Comparison of ENCODE assay signal across 25 mouse cellular contexts in genomic region chr16:23028966-23029600, GRCm38 (mm10). TPM values are rescaled to one million over a fixed set of nuclear protein-coding genes. Genes with fewer than 3 reads are reported as not detected.
DNase-seq lines count a peak whose midpoint lies in the region; ATAC-seq and TF ChIP-seq lines count a peak whose summit lies in the region.
"Not testable (repeated sequence)": the region's sequence is repeated elsewhere in the genome, so short reads cannot be mapped to it uniquely, and the experiment has no call there.
"Had no signal": no experiment of that assay in that cellular context is flagged by ENCODE, and none has a peak within 500 bp of the region (broad histone marks: within the 10 kb centered on the region; RNA-seq: fewer than 3 reads in every experiment).

TSS of gene Kng2 (minus strand) at chr16:23029482.

- peak; percentile 28 for DNase-seq in Muller cell, postnatal 12 days (ENCODE audit: inconsistent ontology term)
- DNase-seq in adrenal gland, postnatal 10 days: peak; percentile 33
- DNase-seq in kidney, adult 11 months: peak; percentile 79
- DNase-seq in kidney, postnatal 0 days (ENCODE audit: low spot score): not testable (repeated sequence)
- peak in 2 of 3 experiments; percentile 9 to 20 for DNase-seq in liver, embryonic 14.5 days (ENCODE audit: low read depth in 3 of 3, low spot score in 3 of 3)
- peak; percentile 31 for DNase-seq in lung, adult 2 months
- peak; percentile 64 for DNase-seq in lung, postnatal 36 days

- 65% methylated on average over 3 of the region's 3 CpGs for WGBS in kidney, postnatal 0 days
- 61% methylated on average over 3 of the region's 3 CpGs for WGBS in liver, embryonic 14.5 days (ENCODE audit: insufficient replicate concordance)
- WGBS in lung, adult 2 months: 68% methylated on average over 3 of the region's 3 CpGs

- H3K9ac ChIP-seq in kidney, postnatal 0 days (ENCODE audit: low read depth, low read length); liver, embryonic 14.5 days (replicated peaks): not testable (repeated sequence)

- not testable (repeated sequence) for TF ChIP-seq POLR2A in embryonic fibroblast, embryonic 13.5 days (IDR thresholded peaks at IDR 0.05; ENCODE audit: low read depth, low read length); lung, adult 2 months (IDR thresholded peaks at IDR 0.05; ENCODE audit: borderline replicate concordance, extremely low read depth, low read depth, low read length)

- not testable (repeated sequence) for H3K36me3 ChIP-seq in kidney, postnatal 0 days (ENCODE audit: insufficient read depth, low read length); liver, embryonic 14.5 days (replicated peaks; ENCODE audit: control insufficient read depth, insufficient read depth, low read depth)

- not testable (repeated sequence) for H3K4me2 ChIP-seq in kidney, postnatal 0 days (ENCODE audit: low read length)
- peak within 1 kb of the TSS; percentile 15; the same call in 1 of the 2 replicates for H3K4me2 ChIP-seq in liver, embryonic 14.5 days (ENCODE audit: low read depth)

- not testable (repeated sequence) for H3K9me3 ChIP-seq in kidney, postnatal 0 days (replicated peaks; ENCODE audit: low read length); liver, embryonic 14.5 days (ENCODE audit: control insufficient read depth, low read length)

- not testable (repeated sequence) for ATAC-seq in kidney, postnatal 0 days (replicated peaks; ENCODE audit: low FRiP score, low read depth)
- ATAC-seq in liver, embryonic 14.5 days (ENCODE audit: insufficient read depth): peak; percentile 31; the same call in 1 of the 2 replicates

- not testable (repeated sequence) for H3K27me3 ChIP-seq in kidney, postnatal 0 days (ENCODE audit: insufficient read depth, low read length); liver, embryonic 14.5 days (ENCODE audit: control insufficient read depth, insufficient read depth, low read length)

- H3K4me1 ChIP-seq in embryonic fibroblast, embryonic 13.5 days (ENCODE audit: control insufficient read depth, insufficient read depth, low read length); kidney, postnatal 0 days (replicated peaks; ENCODE audit: insufficient read depth, low read length); liver, embryonic 14.5 days (replicated peaks; ENCODE audit: control insufficient read depth in 2 of 2, insufficient read depth in 2 of 2, low read length in 1 of 2); lung, adult 2 months (ENCODE audit: control insufficient read depth, insufficient read depth, low read length): not testable (repeated sequence)

- TF ChIP-seq EP300 in liver, embryonic 14.5 days (IDR thresholded peaks at IDR 0.05; ENCODE audit: low read depth): not testable (repeated sequence)

- H3K27ac ChIP-seq in embryonic fibroblast, embryonic 13.5 days (ENCODE audit: insufficient read depth, low read length): peak within 1 kb of the TSS; percentile 40; the same call in 1 of the 2 replicates
- H3K27ac ChIP-seq in kidney, postnatal 0 days; liver, embryonic 14.5 days: not testable (repeated sequence)

- not testable (repeated sequence) for TF ChIP-seq CTCF in embryonic fibroblast, embryonic 13.5 days (IDR thresholded peaks at IDR 0.05; ENCODE audit: borderline replicate concordance, insufficient read depth, low read length); kidney, postnatal 0 days (IDR thresholded peaks at IDR 0.05; ENCODE audit: low read depth); liver, embryonic 14.5 days (IDR thresholded peaks at IDR 0.05; ENCODE audit: low read depth); lung, adult 2 months (IDR thresholded peaks at IDR 0.05; ENCODE audit: insufficient read depth, low read length)

- H3K4me3 ChIP-seq in embryonic fibroblast, embryonic 13.5 days (ENCODE audit: insufficient read depth, low read length); kidney, postnatal 0 days (replicated peaks; ENCODE audit: low read depth, low read length); liver, embryonic 14.5 days (ENCODE audit: insufficient read depth in 1 of 2, low read depth in 2 of 2, low read length in 2 of 2); lung, adult 2 months (replicated peaks; ENCODE audit: extremely low read depth, low read depth, low read length): not testable (repeated sequence)

RNA-seq across cellular contexts. Expression of gene Kng2, which starts in this region (rescaled TPM):
- total RNA-seq in adrenal gland, postnatal 10 days (2021): 10 to 100 TPM; 27.4 to 62.7 TPM
- 2.4 and 2.9 TPM in 2 replicates for polyA plus RNA-seq in embryonic fibroblast, embryonic 13.5 days (2011; ENCODE audit: insufficient read length, low read depth, missing spikeins)
- polyA plus RNA-seq in kidney, postnatal 0 days (2015; fragmentation: Nextera tagmentation; extraction: Ambion mirVana): 175 and 183 TPM in 2 replicates
- 7.9 and 13.3 TPM in 2 replicates for polyA plus RNA-seq in liver, embryonic 14.5 days (2012; rRNA removed)
- polyA plus RNA-seq in liver, embryonic 14.5 days (2014; fragmentation: Nextera tagmentation; extraction: Ambion mirVana): 27.6 and 27.7 TPM in 2 replicates
- polyA plus RNA-seq in lung, adult 2 months (2012; rRNA removed): 0.51 TPM in 1 of 2 replicates, not detected in the other
- total RNA-seq: heart, postnatal 4 days; layer of hippocampus, adult 18-20 months; layer of hippocampus, postnatal 10 days; left cerebral cortex, adult 18-20 months; left cerebral cortex, postnatal 14 days; MEL; midbrain, postnatal 0 days had no signal
- polyA plus RNA-seq: activated CD4-positive, CD25-positive, alpha-beta regulatory T cell, adult 4 months; embryonic facial prominence, embryonic 10.5 days; forebrain, embryonic 10.5 days; forebrain, embryonic 15.5 days; frontal cortex, adult 2 months; limb, embryonic 11.5 days; lung, embryonic 16.5 days; midbrain, embryonic 12.5 days; midbrain, postnatal 0 days; myocyte; spleen, adult 2 months had no signal

Comparison
In these comparisons a context has a peak if more than half of its experiments do, and no peak if none do; other contexts are left out.
1. Peak in DNase-seq in lung, adult 2 months; RNA of the gene not detected or under 1 TPM.